Mouse (Mus musculus): ENCODE measurements around the gene Frem2. TPM values are rescaled to one million over a fixed set of nuclear protein-coding genes. Genes with fewer than 3 reads are reported as not detected.

Frem2 gene
- polyA plus RNA-seq, 1 experiment from 2014 or later: 10.5 TPM

- no peaks in the 10 kb centered on the region for H3K9me3 ChIP-seq
- no peak overlapping the region for H3K4me2 ChIP-seq
- no peak overlapping the region for H3K4me3 ChIP-seq
- no peaks in the 10 kb centered on the region for H3K27me3 ChIP-seq
- no peak overlapping the region for H3K9ac ChIP-seq
- no peak for ATAC-seq (ENCODE audit: borderline replicate concordance, extremely low read depth, low FRiP score, low TSS enrichment)
- H3K27ac ChIP-seq: no peak overlapping the region
- H3K36me3 ChIP-seq: peaks cover 26% of the 10 kb centered on the region; the same call in 1 of the 2 replicates
- 0 out of 2 replicates have a peak, but pooled peaks cover 8% of the 10 kb centered on the region for H3K4me1 ChIP-seq
- WGBS: 78% methylated on average over 8 of the region's 8 CpGs
These were observed 173.6 kb downstream of the Frem2 start for GRCm38 (mm10) chr3:53483414-53484059.

DNA sequence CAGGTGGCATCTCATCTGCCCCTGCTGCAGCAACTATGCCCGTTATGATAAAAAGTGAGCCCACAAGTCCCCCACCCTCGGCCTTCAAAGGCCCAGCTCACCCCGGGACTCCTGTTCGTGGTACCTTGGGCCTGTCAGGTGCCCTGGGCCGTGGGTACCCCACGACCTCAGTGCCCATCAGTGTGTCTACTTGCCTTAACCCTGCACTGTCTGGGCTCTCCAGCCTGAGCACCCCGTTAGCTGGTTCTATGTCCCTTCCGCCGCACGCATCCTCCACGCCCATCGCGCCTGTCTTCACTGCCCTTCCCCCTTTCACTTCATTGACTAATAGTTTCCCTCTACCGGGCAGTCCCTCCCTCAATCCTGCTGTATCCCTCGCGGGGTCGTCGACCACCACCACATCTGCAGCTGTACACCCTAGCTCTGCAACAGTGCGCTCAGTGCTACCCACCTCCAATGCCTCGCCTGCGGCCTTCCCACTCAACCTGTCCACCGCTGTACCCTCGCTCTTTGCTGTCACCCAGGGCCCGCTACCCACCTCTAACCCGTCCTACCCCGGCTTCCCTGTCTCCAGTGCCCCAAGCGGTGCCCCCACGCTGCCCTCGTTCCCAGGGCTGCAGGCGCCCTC is 178.6 kb downstream of the Frem2 start:
- Histone ChIP-seq H3K4me1 (no peaks in the 10 kb centered on the region), H3K36me3 (peaks cover 71% of the 10 kb centered on the region), H3K9me3 (no peaks in the 10 kb centered on the region), H3K27me3 (no peaks in the 10 kb centered on the region), H3K9ac (no peak overlapping the region), H3K4me2 (no peak overlapping the region), H3K27ac (no peak overlapping the region), H3K4me3 (no peak overlapping the region)
- 95% methylated on average over 30 of the region's 30 CpGs for WGBS
- ATAC-seq (ENCODE audit: borderline replicate concordance, extremely low read depth, low FRiP score, low TSS enrichment): 0 out of 2 replicates have a peak, but pooled peaks have one; percentile 27

- ATAC-seq (ENCODE audit: borderline replicate concordance, extremely low read depth, low FRiP score, low TSS enrichment): no peak
- H3K36me3 ChIP-seq: peaks cover 80% of the 10 kb centered on the region
- no peak overlapping the region for H3K27ac ChIP-seq
- WGBS: 85% methylated on average over 17 of the region's 17 CpGs
- H3K27me3 ChIP-seq: no peaks in the 10 kb centered on the region
- H3K4me3 ChIP-seq: no peak overlapping the region
- H3K4me2 ChIP-seq: no peak overlapping the region
- no peaks in the 10 kb centered on the region for H3K4me1 ChIP-seq
- H3K9ac ChIP-seq: no peak overlapping the region
- no peaks in the 10 kb centered on the region for H3K9me3 ChIP-seq
These were observed 179.7 kb downstream of the Frem2 start for GRCm38 (mm10) chr3:53477468-53477867.

DNA sequence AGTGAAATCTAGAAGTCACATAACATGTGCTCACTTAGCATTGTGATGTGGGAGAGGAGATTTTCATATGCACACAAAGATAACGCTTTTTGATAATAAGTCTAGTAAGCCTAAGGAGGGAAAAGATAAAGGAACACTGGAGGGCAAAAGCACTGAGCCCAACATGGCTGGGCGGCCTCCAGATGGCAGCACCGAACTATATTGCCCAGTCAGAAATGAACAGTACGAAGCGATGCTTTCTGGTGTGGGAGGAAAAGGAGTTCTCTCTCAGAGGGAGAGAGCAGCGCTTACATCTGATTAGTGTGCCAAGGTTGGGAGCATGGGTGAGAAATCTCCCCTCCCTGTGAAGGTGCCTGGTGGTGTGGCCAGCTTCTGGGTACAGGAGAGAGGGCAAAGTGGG is 181.3 kb downstream of the Frem2 start:
- Histone ChIP-seq H3K27me3 (no peaks in the 10 kb centered on the region), H3K4me3 (no peak overlapping the region), H3K9me3 (no peaks in the 10 kb centered on the region), H3K4me2 (no peak overlapping the region), H3K4me1 (no peaks in the 10 kb centered on the region), H3K27ac (no peak overlapping the region), H3K9ac (no peak overlapping the region), H3K36me3 (peaks cover 88% of the 10 kb centered on the region)
- WGBS: 65% methylated on average over 6 of the region's 6 CpGs
- ATAC-seq (ENCODE audit: borderline replicate concordance, extremely low read depth, low FRiP score, low TSS enrichment): no peak

DNA sequence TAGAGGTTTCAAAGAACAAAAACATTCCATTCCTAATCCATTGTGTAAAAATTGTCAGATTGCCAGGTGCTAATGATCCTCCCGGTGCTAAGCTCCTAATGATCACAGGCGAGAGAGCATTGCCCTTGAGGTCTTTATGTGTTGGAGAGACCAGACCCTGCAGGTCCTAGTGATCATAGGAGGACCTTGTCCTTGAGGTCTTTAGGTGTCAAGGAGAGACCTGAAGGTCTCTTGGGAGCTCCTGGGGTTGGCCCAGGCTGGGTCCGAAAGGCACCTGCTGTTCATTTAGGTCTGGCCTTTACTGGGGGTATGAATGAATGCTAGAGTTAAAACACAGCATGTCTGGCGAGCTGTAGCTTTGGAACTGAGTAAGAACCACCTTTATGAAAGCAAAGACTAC is 183.0 kb downstream of the Frem2 start:
- Histone ChIP-seq H3K4me3 (no peak overlapping the region), H3K4me2 (no peak overlapping the region), H3K27ac (no peak overlapping the region), H3K36me3 (peaks cover 89% of the 10 kb centered on the region), H3K9me3 (no peaks in the 10 kb centered on the region), H3K9ac (no peak overlapping the region), H3K4me1 (no peaks in the 10 kb centered on the region), H3K27me3 (no peaks in the 10 kb centered on the region)
- WGBS: 70% methylated on average over 4 of the region's 4 CpGs
- ATAC-seq (ENCODE audit: borderline replicate concordance, extremely low read depth, low FRiP score, low TSS enrichment): no peak

- H3K9me3 ChIP-seq: no peaks in the 10 kb centered on the region
- H3K9ac ChIP-seq: no peak overlapping the region
- no peaks in the 10 kb centered on the region for H3K27me3 ChIP-seq
- H3K4me2 ChIP-seq: no peak overlapping the region
- 0 out of 2 replicates have a peak, but pooled peaks cover 5% of the 10 kb centered on the region for H3K4me1 ChIP-seq
- H3K4me3 ChIP-seq: no peak overlapping the region
- no peak overlapping the region for H3K27ac ChIP-seq
- H3K36me3 ChIP-seq: peaks cover 70% of the 10 kb centered on the region
- ATAC-seq (ENCODE audit: borderline replicate concordance, extremely low read depth, low FRiP score, low TSS enrichment): no peak
- WGBS: 96% methylated on average over 5 of the region's 5 CpGs
These were observed 185.1 kb downstream of the Frem2 start for GRCm38 (mm10) chr3:53472061-53472460.

GRCm38 (mm10) chr3:53469650-53470049 is 187.5 kb downstream of the Frem2 start:
- WGBS: 89% methylated on average over 5 of the region's 5 CpGs

DNA sequence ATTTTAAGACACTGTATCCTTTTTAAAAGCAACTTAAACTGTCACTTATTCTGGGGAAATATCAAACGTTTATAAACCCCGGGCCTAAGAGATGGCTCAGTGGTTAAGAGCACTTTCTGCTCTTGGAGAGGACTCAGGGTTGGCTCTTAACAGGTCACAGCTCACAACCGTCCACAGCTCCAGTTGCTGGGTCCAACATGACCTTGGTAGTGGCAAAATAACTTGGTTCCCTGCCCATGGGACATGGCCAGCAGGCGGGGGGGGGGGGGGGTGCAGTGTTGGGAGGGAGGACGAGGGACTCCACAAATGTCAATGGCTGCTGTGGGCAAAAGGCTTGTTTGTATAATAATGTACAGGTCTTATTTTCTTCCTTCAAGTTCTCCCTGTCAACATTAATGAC is 189.8 kb downstream of the Frem2 start:
- no peak overlapping the region for H3K9ac ChIP-seq
- 52% methylated on average over 5 of the region's 5 CpGs for WGBS
- H3K27me3 ChIP-seq: no peaks in the 10 kb centered on the region
- no peak overlapping the region for H3K4me2 ChIP-seq
- no peaks in the 10 kb centered on the region for H3K9me3 ChIP-seq
- ATAC-seq (ENCODE audit: borderline replicate concordance, extremely low read depth, low FRiP score, low TSS enrichment): no peak
- no peak overlapping the region for H3K4me3 ChIP-seq
- peaks cover 31% of the 10 kb centered on the region for H3K4me1 ChIP-seq
- peaks cover 27% of the 10 kb centered on the region for H3K36me3 ChIP-seq
- no peak overlapping the region for H3K27ac ChIP-seq

More at GRCm38 (mm10) chr3:53469650-53470049, 187.5 kb downstream of the Frem2 start:
- Histone ChIP-seq H3K27me3 (no peaks in the 10 kb centered on the region), H3K4me3 (no peak overlapping the region), H3K27ac (no peak overlapping the region), H3K4me1 (peaks cover 26% of the 10 kb centered on the region), H3K9me3 (no peaks in the 10 kb centered on the region), H3K4me2 (no peak overlapping the region), H3K9ac (no peak overlapping the region), H3K36me3 (peaks cover 50% of the 10 kb centered on the region)
- no peak for ATAC-seq (ENCODE audit: borderline replicate concordance, extremely low read depth, low FRiP score, low TSS enrichment)

GRCm38 (mm10) chr3:53466481-53466880 is 190.7 kb downstream of the Frem2 start:
- H3K27ac ChIP-seq: no peak overlapping the region
- peaks cover 18% of the 10 kb centered on the region for H3K36me3 ChIP-seq
- ATAC-seq (ENCODE audit: borderline replicate concordance, extremely low read depth, low FRiP score, low TSS enrichment): no peak
- H3K27me3 ChIP-seq: no peaks in the 10 kb centered on the region
- H3K9ac ChIP-seq: no peak overlapping the region
- no peak overlapping the region for H3K4me3 ChIP-seq
- WGBS: 71% methylated on average over 9 of the region's 9 CpGs
- no peak overlapping the region; the same call in 1 of the 2 replicates for H3K4me2 ChIP-seq
- H3K9me3 ChIP-seq: no peaks in the 10 kb centered on the region
- peaks cover 35% of the 10 kb centered on the region for H3K4me1 ChIP-seq

GRCm38 (mm10) chr3:53465330-53465729 is 191.8 kb downstream of the Frem2 start:
- no peak overlapping the region for H3K9ac ChIP-seq
- WGBS: 31% methylated on average over 6 of the region's 6 CpGs
- no peaks in the 10 kb centered on the region for H3K27me3 ChIP-seq
- no peak overlapping the region for H3K27ac ChIP-seq
- peak overlapping the region; percentile 97 for H3K4me3 ChIP-seq
- no peak for ATAC-seq (ENCODE audit: borderline replicate concordance, extremely low read depth, low FRiP score, low TSS enrichment)
- H3K9me3 ChIP-seq: no peaks in the 10 kb centered on the region
- H3K4me1 ChIP-seq: peaks cover 40% of the 10 kb centered on the region
- H3K36me3 ChIP-seq: peaks cover 14% of the 10 kb centered on the region
- H3K4me2 ChIP-seq: peak overlapping the region; percentile 58

GRCm38 (mm10) chr3:53464146-53464698 is 192.9 kb downstream of the Frem2 start:
- H3K36me3 ChIP-seq: peaks cover 15% of the 10 kb centered on the region; the same call in 1 of the 2 replicates
- under 1% methylated on average over 20 of the region's 20 CpGs for WGBS
- H3K4me1 ChIP-seq: peaks cover 42% of the 10 kb centered on the region
- no peaks in the 10 kb centered on the region for H3K9me3 ChIP-seq
- no peak for ATAC-seq (ENCODE audit: borderline replicate concordance, extremely low read depth, low FRiP score, low TSS enrichment)
- H3K4me3 ChIP-seq: peak overlapping the region; percentile 97
- H3K9ac ChIP-seq: peak overlapping the region; percentile 94
- peak overlapping the region; percentile 58 for H3K4me2 ChIP-seq
- no peaks in the 10 kb centered on the region for H3K27me3 ChIP-seq
- peak overlapping the region; percentile 88 for H3K27ac ChIP-seq
